Mouse (Mus musculus) kidney, adult 8-10 months (tissue): ENCODE data around the gene Cetn3.

ENCODE experiments used
- DNase-seq, 2 experiments: peaks; one replicate each; pipeline ENCODE4 v3.0.0; 2022

Gene Cetn3

GRCm38 (mm10) chr13:81782971-81783404, at the start of gene Cetn3:
Gene Cetn3 (plus strand): TSS chr13:81783077.
- peak; percentile 94 for DNase-seq

- no peak for DNase-seq
Observed at GRCm38 (mm10) chr13:81736606-81737005, 46.3 kb upstream of the Cetn3 start.

GRCm38 (mm10) chr13:81740898-81741297, 42.0 kb upstream of the Cetn3 start:
- no peak for DNase-seq

- DNase-seq = no peak
Observed at GRCm38 (mm10) chr13:81743391-81744091, 39.3 kb upstream of the Cetn3 start.

GRCm38 (mm10) chr13:81744092-81744396, 38.8 kb upstream of the Cetn3 start:
- no peak for DNase-seq

GRCm38 (mm10) chr13:81754878-81755277, 28.0 kb upstream of the Cetn3 start:
- no peak for DNase-seq

- DNase-seq = no peak
Observed at GRCm38 (mm10) chr13:81755324-81755723, 27.6 kb upstream of the Cetn3 start.

GRCm38 (mm10) chr13:81757058-81757660, 25.7 kb upstream of the Cetn3 start:
- no peak for DNase-seq

GRCm38 (mm10) chr13:81760379-81760778, 22.5 kb upstream of the Cetn3 start:
- peak; percentile 41 to 64 for DNase-seq

- peak; percentile 46 to 47 for DNase-seq
Observed at GRCm38 (mm10) chr13:81761566-81762186, 21.2 kb upstream of the Cetn3 start.

GRCm38 (mm10) chr13:81764173-81764572, 18.7 kb upstream of the Cetn3 start:
- no peak for DNase-seq

GRCm38 (mm10) chr13:81767038-81767659, 15.7 kb upstream of the Cetn3 start:
- peak; percentile 43 to 78 for DNase-seq

GRCm38 (mm10) chr13:81776217-81776616, 6.7 kb upstream of the Cetn3 start:
- DNase-seq = no peak

GRCm38 (mm10) chr13:81782475-81782874, 402 bp upstream of the Cetn3 start:
- no peak for DNase-seq

- DNase-seq = peak; percentile 97 to 98
Observed at GRCm38 (mm10) chr13:81783405-81784342, 797 bp downstream of the Cetn3 start.

GRCm38 (mm10) chr13:81785766-81786480, 3.0 kb downstream of the Cetn3 start:
- no peak for DNase-seq

GRCm38 (mm10) chr13:81790160-81790559, 7.3 kb downstream of the Cetn3 start:
- DNase-seq = no peak

- no peak for DNase-seq
Observed at GRCm38 (mm10) chr13:81791861-81792260, 9.0 kb downstream of the Cetn3 start.

GRCm38 (mm10) chr13:81793850-81794249, 11.0 kb downstream of the Cetn3 start:
- no peak for DNase-seq

- no peak for DNase-seq
Observed at GRCm38 (mm10) chr13:81801121-81801520, 18.2 kb downstream of the Cetn3 start.

GRCm38 (mm10) chr13:81803713-81804112, 20.8 kb downstream of the Cetn3 start:
- no peak for DNase-seq

GRCm38 (mm10) chr13:81822750-81823149, 39.9 kb downstream of the Cetn3 start:
- DNase-seq = no peak
